In the genomic region with DNA sequence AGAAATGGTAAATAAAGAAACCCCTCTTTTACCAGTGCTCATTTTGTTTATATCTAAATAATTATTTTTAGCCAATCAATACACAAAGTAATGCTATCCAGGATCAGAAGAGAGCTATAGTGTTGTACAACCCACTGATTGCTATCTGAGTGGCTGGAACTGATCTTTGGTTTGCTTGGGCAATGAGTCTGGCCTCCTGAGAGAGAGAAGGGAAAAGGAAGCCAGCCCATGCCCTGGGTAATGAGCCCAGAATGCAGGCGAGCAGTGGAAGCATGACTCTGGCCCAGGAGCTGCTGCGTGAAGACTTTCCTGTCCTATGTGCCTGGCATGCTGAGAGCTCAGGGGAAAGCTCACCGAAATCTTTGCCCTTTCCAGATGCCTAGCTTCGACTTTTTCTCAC, we compare ENCODE assay signal across 27 mouse cellular contexts.
A peak's percentile ranks its signal among the peaks of the same experiment; 100 is the strongest.
DNase-seq lines count a peak whose midpoint lies in the region; ATAC-seq lines count a peak whose summit lies in the region.
"Had no signal": no experiment of that assay in that cellular context is flagged by ENCODE, and none has a peak within 500 bp of the region (broad histone marks: within the 10 kb centered on the region; RNA-seq: fewer than 3 reads in every experiment).

No protein-coding gene starts in this region.

- H3K4me3 ChIP-seq in midbrain, embryonic 11.5 days (ENCODE audit: low read depth, low read length): no peak overlapping the region
- no peak overlapping the region for H3K4me3 ChIP-seq in midbrain, embryonic 16.5 days (ENCODE audit: low read depth, low read length)
- H3K4me3 ChIP-seq: forebrain, embryonic 10.5 days; forebrain, embryonic 13.5 days had no signal

- no peaks in the 10 kb centered on the region for H3K27me3 ChIP-seq in midbrain, embryonic 11.5 days (ENCODE audit: control insufficient read depth, insufficient read depth, low read length)
- H3K27me3 ChIP-seq in midbrain, embryonic 16.5 days (ENCODE audit: control insufficient read depth, insufficient read depth, low read depth, low read length): no peaks in the 10 kb centered on the region
- H3K27me3 ChIP-seq: forebrain, embryonic 13.5 days had no signal

- no peak for ATAC-seq in midbrain, embryonic 11.5 days (ENCODE audit: low FRiP score)
- no peak for ATAC-seq in midbrain, embryonic 16.5 days
- ATAC-seq in granulocyte monocyte progenitor cell, adult 5-6 weeks (replicated peaks; ENCODE audit: poor library complexity, severe bottlenecking): peak; percentile 38; the same call in 1 of the 2 replicates
- no peak for ATAC-seq in cerebellum, adult (ENCODE audit: insufficient number of reproducible peaks, low FRiP score, low TSS enrichment)
- ATAC-seq: CD4-positive, CD25-positive, alpha-beta regulatory T cell, adult 4 months; forebrain, embryonic 13.5 days; forebrain, embryonic 16.5 days; hindbrain, postnatal 0 days; inflammation-experienced regulatory T-cells, adult 6 months; intestine, embryonic 16.5 days had no signal

- H3K4me1 ChIP-seq in midbrain, embryonic 11.5 days (ENCODE audit: control insufficient read depth, insufficient read depth, low read length): no peaks in the 10 kb centered on the region; the same call in none of the 2 replicates
- no peaks in the 10 kb centered on the region for H3K4me1 ChIP-seq in midbrain, embryonic 16.5 days (ENCODE audit: control insufficient read depth, insufficient read depth, low read length)

- no peak overlapping the region for H3K4me2 ChIP-seq in midbrain, embryonic 11.5 days
- no peak overlapping the region for H3K4me2 ChIP-seq in midbrain, embryonic 16.5 days (ENCODE audit: low read length)
- H3K4me2 ChIP-seq: forebrain, embryonic 13.5 days; heart, embryonic 11.5 days; hindbrain, embryonic 14.5 days had no signal

- H3K9ac ChIP-seq in midbrain, embryonic 11.5 days (ENCODE audit: low read length): no peak overlapping the region
- H3K9ac ChIP-seq in midbrain, embryonic 16.5 days (ENCODE audit: low read depth, low read length): no peak overlapping the region
- H3K9ac ChIP-seq: forebrain, embryonic 13.5 days; hindbrain, embryonic 14.5 days had no signal

- peak; percentile 43 for DNase-seq in adrenal gland, postnatal 14 days
- no peak for DNase-seq in adrenal gland, adult 8-10 months
- peak; percentile 54 for DNase-seq in midbrain, embryonic 11.5 days (ENCODE audit: low spot score, missing footprints)
- DNase-seq in yolk sac, embryonic 10.5 days (ENCODE audit: low spot score): no peak
- DNase-seq: adrenal gland, postnatal 36 days; cerebellum, adult 11 months; cerebellum, adult 8-10 months; cerebellum, postnatal 10 days; cerebellum, postnatal 36 days; embryo, embryonic 11 days; gastrocnemius, postnatal 10 days; gastrocnemius, postnatal 36 days; heart, adult 18-20 months; heart, postnatal 36 days; kidney, adult 18-20 months had no signal

- H3K9me3 ChIP-seq in midbrain, embryonic 11.5 days (ENCODE audit: control insufficient read depth, low read length): no peaks in the 10 kb centered on the region
- no peaks in the 10 kb centered on the region for H3K9me3 ChIP-seq in midbrain, embryonic 16.5 days (replicated peaks; ENCODE audit: control insufficient read depth, low read length, poor library complexity, severe bottlenecking)
- H3K9me3 ChIP-seq: forebrain, embryonic 10.5 days; forebrain, embryonic 13.5 days had no signal

- H3K36me3 ChIP-seq in midbrain, embryonic 11.5 days (ENCODE audit: control insufficient read depth, insufficient read depth, low read length): no peaks in the 10 kb centered on the region
- H3K36me3 ChIP-seq in midbrain, embryonic 16.5 days (ENCODE audit: control insufficient read depth, insufficient read depth, low read length): no peaks in the 10 kb centered on the region
- H3K36me3 ChIP-seq: forebrain, embryonic 10.5 days had no signal

- no peak overlapping the region for H3K27ac ChIP-seq in midbrain, embryonic 11.5 days (ENCODE audit: low read depth, low read length)
- H3K27ac ChIP-seq in midbrain, embryonic 16.5 days (ENCODE audit: low read length): no peak overlapping the region
- H3K27ac ChIP-seq: forebrain, embryonic 10.5 days; forebrain, embryonic 13.5 days; hindbrain, embryonic 14.5 days; hindbrain, postnatal 0 days had no signal

- 86% methylated on average over 4 of the region's 4 CpGs for whole genome bisulfite sequencing in midbrain, embryonic 11.5 days
- WGBS in midbrain, embryonic 16.5 days: 80% methylated on average over 4 of the region's 4 CpGs

Comparison
In these comparisons a context has a peak if more than half of its experiments do, and no peak if none do; other contexts are left out.
1. DNase-seq: peak in adrenal gland, postnatal 14 days (single experiment) and midbrain, embryonic 11.5 days (single experiment); none in adrenal gland, adult 8-10 months (single experiment) and yolk sac, embryonic 10.5 days (single experiment).